Mouse (Mus musculus) lung, adult 2 months (tissue): Measurements from ENCODE around the gene Csrnp1.
A peak's percentile ranks its signal among the peaks of the same experiment; 100 is the strongest.

Experiments used
- CTCF ChIP-seq: fragments of 200-500 bp; IDR thresholded peaks from 2 replicates; pipeline ENCODE4 v1.5.1; 2011; ENCODE audit warnings: mild to moderate bottlenecking, low read length, control low read depth; ENCODE audit not compliant: insufficient read depth
- POLR2A ChIP-seq: fragments of 200-500 bp; IDR thresholded peaks from 2 replicates; pipeline ENCODE4 v1.6.1; 2011; ENCODE audit warnings: low read depth, mild to moderate bottlenecking, control low read depth, low read length, borderline replicate concordance; ENCODE audit errors: extremely low read depth

DNA sequence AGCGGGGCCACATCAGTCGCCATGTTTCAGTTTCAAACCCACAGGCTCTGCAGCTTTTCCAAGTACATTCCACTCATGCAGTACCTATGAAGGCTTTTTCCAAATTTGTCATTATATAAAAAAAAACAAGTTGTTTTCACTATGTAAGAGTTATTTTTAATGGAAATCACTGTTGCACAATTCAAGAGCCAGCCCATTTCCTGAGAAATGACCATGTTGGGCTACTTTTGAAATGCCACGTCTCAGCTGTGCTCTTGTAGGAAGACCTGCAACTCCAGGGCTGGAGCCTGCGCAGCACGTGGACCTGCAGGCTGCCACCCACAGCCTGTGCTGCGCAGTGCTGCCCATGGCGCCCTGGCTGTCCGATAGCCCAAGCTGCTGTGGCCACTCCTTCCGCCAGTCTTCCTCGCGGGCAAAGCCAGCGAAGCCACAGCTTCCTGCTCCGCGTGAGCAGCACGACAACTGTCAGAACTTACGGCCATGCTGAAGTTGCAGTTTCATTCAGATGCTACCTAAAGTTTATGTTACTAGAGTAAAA, 59.3 kb downstream of the Csrnp1 start:
- TF ChIP-seq CTCF (no peak), POLR2A (peak; percentile 43; the same call in 1 of the 2 replicates)
